Mouse (Mus musculus) kidney, adult 2 months (tissue): ENCODE data around the gene Tmem8. TPM values are rescaled to one million over a fixed set of nuclear protein-coding genes. Genes with fewer than 3 reads are reported as not detected.
A peak's percentile ranks its signal among the peaks of the same experiment; 100 is the strongest.

Experiments used
- DNase-seq: peaks from one replicate; pipeline ENCODE4 v3.0.0; 2021
- H3K27ac ChIP-seq: fragments of 200-500 bp; 2 replicates; pipeline ENCODE4 v1.5.1; 2012; ENCODE audit warnings: low read depth, low read length, control low read depth, inconsistent platforms; ENCODE audit not compliant: insufficient read depth
- H3K27me3 ChIP-seq: fragments of 200-500 bp; replicated peaks from 2 replicates; pipeline ENCODE4 v1.6.1; 2012; ENCODE audit warnings: mild to moderate bottlenecking, moderate library complexity, low read length, inconsistent platforms; ENCODE audit not compliant: control insufficient read depth, insufficient read depth
- H3K36me3 ChIP-seq: fragments of 200-500 bp; 2 replicates; pipeline ENCODE4 v1.6.1; 2012; ENCODE audit warnings: mild to moderate bottlenecking, moderate library complexity, low read length, inconsistent platforms; ENCODE audit not compliant: control insufficient read depth, insufficient read depth
- H3K4me1 ChIP-seq: fragments of 200-500 bp; 2 replicates; pipeline ENCODE4 v1.6.1; 2011; ENCODE audit warnings: low read length; ENCODE audit not compliant: control insufficient read depth, insufficient read depth
- H3K4me3 ChIP-seq: fragments of 200-500 bp; 2 replicates; pipeline ENCODE4 v1.5.1; 2011; ENCODE audit warnings: mild to moderate bottlenecking, low read depth, low read length, control low read depth; ENCODE audit not compliant: insufficient read depth
- CTCF ChIP-seq: fragments of 200-500 bp; conservative IDR thresholded peaks from 2 replicates; pipeline ENCODE4 v1.5.1; 2011; ENCODE audit warnings: low read depth, mild to moderate bottlenecking, control low read depth, low read length, moderate library complexity, mixed read lengths; ENCODE audit not compliant: insufficient read depth, insufficient read length
- POLR2A ChIP-seq: fragments of 200-500 bp; IDR thresholded peaks from one replicate; pipeline ENCODE4 v1.6.1; 2011; ENCODE audit warnings: low read depth, low read length, control low read depth
- WGBS: fragments of 180-500 bp; shearing (Covaris S2); methylation state at CpG from one replicate; pipeline ENCODE4 v1.1.7; 2018; 5-methylcytosine and 5-hydroxymethylcytosine counted together
- polyA plus RNA-seq: library from polyadenylated mRNA; depleted of rRNA; stranded (reverse); fragments of >200 nt; gene quantifications from 2 replicates; pipeline ENCODE4 v1.2.3, GENCODE M21; 2012

Tmem8 gene
- polyA plus RNA-seq, 1 experiment: 431 TPM

GRCm38 (mm10) chr17:26075246-26075645 is 37.9 kb upstream of the Tmem8 start:
- no peak overlapping the region for H3K4me3 ChIP-seq
- 72% methylated on average over 3 of the region's 3 CpGs for WGBS
- no peaks in the 10 kb centered on the region for H3K27me3 ChIP-seq
- H3K27ac ChIP-seq: no peak overlapping the region
- no peak for TF ChIP-seq POLR2A
- TF ChIP-seq CTCF: no peak
- no peak for DNase-seq
- no peaks in the 10 kb centered on the region for H3K36me3 ChIP-seq
- H3K4me1 ChIP-seq: no peaks in the 10 kb centered on the region

GRCm38 (mm10) chr17:26078851-26079250 is 34.2 kb upstream of the Tmem8 start:
- Histone ChIP-seq H3K27me3 (no peaks in the 10 kb centered on the region), H3K4me1 (no peaks in the 10 kb centered on the region), H3K4me3 (no peak overlapping the region), H3K36me3 (no peaks in the 10 kb centered on the region), H3K27ac (no peak overlapping the region)
- TF ChIP-seq POLR2A (no peak), CTCF (no peak)
- WGBS: 72% methylated on average over 2 of the region's 2 CpGs
- DNase-seq: no peak

GRCm38 (mm10) chr17:26080867-26081266 is 32.2 kb upstream of the Tmem8 start:
- Histone ChIP-seq H3K4me3 (no peak overlapping the region), H3K27ac (no peak overlapping the region), H3K36me3 (no peaks in the 10 kb centered on the region), H3K27me3 (no peaks in the 10 kb centered on the region), H3K4me1 (no peaks in the 10 kb centered on the region)
- DNase-seq: no peak
- no peak for TF ChIP-seq CTCF
- TF ChIP-seq POLR2A: no peak
- WGBS: 28% methylated on average over 2 of the region's 2 CpGs

- TF ChIP-seq POLR2A (no peak), CTCF (no peak)
- Histone ChIP-seq H3K4me3 (no peak overlapping the region), H3K4me1 (no peaks in the 10 kb centered on the region), H3K27ac (no peak overlapping the region), H3K27me3 (no peaks in the 10 kb centered on the region), H3K36me3 (no peaks in the 10 kb centered on the region)
- DNase-seq: no peak
- 71% methylated on average over 9 of the region's 9 CpGs for WGBS
Observed at GRCm38 (mm10) chr17:26087059-26087564, 26.0 kb upstream of the Tmem8 start.

- peak; percentile 97 for DNase-seq
- Histone ChIP-seq H3K4me3 (peak within 1 kb of the TSS; percentile 92), H3K27me3 (no peaks in the 10 kb centered on the region), H3K27ac (peak within 1 kb of the TSS; percentile 91), H3K36me3 (no peaks in the 10 kb centered on the region), H3K4me1 (no peaks in the 10 kb centered on the region)
- TF ChIP-seq CTCF: peak; percentile 90
- TF ChIP-seq POLR2A: peak; percentile 37
- under 1% methylated on average over 32 of the region's 32 CpGs for WGBS
Observed at GRCm38 (mm10) chr17:26089905-26090632, 23.0 kb upstream of the Tmem8 start, which contains the start of gene Decr2. Decr2 (minus strand) TSS chr17:26090337.

- no peaks in the 10 kb centered on the region for H3K36me3 ChIP-seq
- peak overlapping the region; percentile 58; the same call in 1 of the 2 replicates for H3K4me3 ChIP-seq
- no peaks in the 10 kb centered on the region; the same call in 1 of the 2 replicates for H3K4me1 ChIP-seq
- no peak for DNase-seq
- WGBS: 71% methylated on average over 9 of the region's 9 CpGs
- no peaks in the 10 kb centered on the region for H3K27me3 ChIP-seq
- TF ChIP-seq POLR2A (no peak), CTCF (no peak)
- H3K27ac ChIP-seq: no peak overlapping the region
Observed at GRCm38 (mm10) chr17:26094531-26095110, 18.5 kb upstream of the Tmem8 start.

GRCm38 (mm10) chr17:26095121-26095740 is 17.9 kb upstream of the Tmem8 start, which contains the start of gene Nme4:
Nme4 (minus strand) TSS chr17:26095602.
- H3K4me3 ChIP-seq: peak within 1 kb of the TSS; percentile 58
- H3K27me3 ChIP-seq: no peaks in the 10 kb centered on the region
- no peak within 1 kb of the TSS for H3K27ac ChIP-seq
- no peaks in the 10 kb centered on the region for H3K36me3 ChIP-seq
- peak; percentile 44 for DNase-seq
- WGBS: 4% methylated on average over 47 of the region's 47 CpGs
- H3K4me1 ChIP-seq: no peaks in the 10 kb centered on the region; the same call in 1 of the 2 replicates
- TF ChIP-seq POLR2A (no peak), CTCF (no peak)
